Mouse (Mus musculus) CH12.LX (cell line): ENCODE measurements around the gene Arhgef25. TPM values are rescaled to one million over a fixed set of nuclear protein-coding genes. Genes with fewer than 3 reads are reported as not detected.

Source experiments
- DNase-seq: peaks from one replicate; pipeline ENCODE4 v3.0.0-alpha.2; 2013; ENCODE audit errors: extremely low read depth
- H3K27ac ChIP-seq: 2 replicates; pipeline ENCODE4 v1.5.1; 2012; ENCODE audit warnings: low read depth, mild to moderate bottlenecking, control low read depth, moderate library complexity; ENCODE audit not compliant: insufficient read depth
- H3K27me3 ChIP-seq: replicated peaks from 2 replicates; pipeline ENCODE3; 2012; ENCODE audit warnings: inconsistent platforms
- H3K36me3 ChIP-seq, 2 experiments: replicated peaks in 1 of 2; 2 replicates each; pipeline versions ENCODE3 to v1.6.1; 2012; ENCODE audit warnings: inconsistent platforms in 1 of 2, low read length in 1 of 2, mild to moderate bottlenecking in 1 of 2, mixed read lengths in 1 of 2, moderate library complexity in 1 of 2; ENCODE audit not compliant: control insufficient read depth in 1 of 2, insufficient read depth in 1 of 2
- H3K4me1 ChIP-seq, 2 experiments: 2 replicates each; pipeline ENCODE4 v1.6.1; 2012; ENCODE audit warnings: inconsistent platforms in 1 of 2, moderate library complexity in 1 of 2; ENCODE audit not compliant: insufficient read depth in 2 of 2, control insufficient read depth in 1 of 2
- H3K4me2 ChIP-seq: 2 replicates; pipeline ENCODE4 v1.6.1; 2012; ENCODE audit warnings: low read depth, mild to moderate bottlenecking, control low read depth; ENCODE audit not compliant: poor library complexity, insufficient read depth, severe bottlenecking
- H3K4me3 ChIP-seq, 3 experiments: fragments of 150-350 bp in 1 of 3; sonication (generic) in 1 of 3; replicated peaks in 1 of 3; 2 replicates each; pipeline versions ENCODE3 to v1.5.1; 2011 to 2012; ENCODE audit warnings: low read depth in 2 of 3, low read length in 2 of 3, mild to moderate bottlenecking in 2 of 3, moderate library complexity in 2 of 3, control low read depth in 1 of 3, improper control_type of control experiment in 1 of 3, inconsistent platforms in 1 of 3, mixed read lengths in 1 of 3; ENCODE audit not compliant: poor library complexity in 1 of 3
- H3K79me2 ChIP-seq: replicated peaks from 2 replicates; pipeline ENCODE4 v1.6.1; 2012; ENCODE audit warnings: mild to moderate bottlenecking, moderate library complexity; ENCODE audit not compliant: control insufficient read depth, poor library complexity, insufficient read depth, severe bottlenecking; ENCODE audit errors: extremely low read depth
- H3K9ac ChIP-seq: 2 replicates; pipeline ENCODE4 v1.6.1; 2012; ENCODE audit warnings: low read depth, mild to moderate bottlenecking, control low read depth, moderate library complexity; ENCODE audit not compliant: insufficient read depth
- H3K9me3 ChIP-seq: replicated peaks from 2 replicates; pipeline ENCODE3; 2012; ENCODE audit warnings: low read length, inconsistent platforms, mixed read lengths
- BHLHE40 ChIP-seq: IDR thresholded peaks from 2 replicates; pipeline ENCODE4 v1.6.1; 2011; ENCODE audit warnings: mild to moderate bottlenecking, low read depth, low read length, improper control_type of control experiment
- CHD2 ChIP-seq: IDR thresholded peaks from 2 replicates; pipeline ENCODE4 v1.6.1; 2011; ENCODE audit warnings: low read length, improper control_type of control experiment
- ELF1 ChIP-seq: IDR thresholded peaks from 2 replicates; pipeline ENCODE4 v1.6.1; 2014; ENCODE audit warnings: low read depth, mild to moderate bottlenecking, inconsistent platforms, low read length, improper control_type of control experiment
- EP300 ChIP-seq: IDR thresholded peaks from 2 replicates; pipeline ENCODE4 v1.6.1; 2011; ENCODE audit warnings: low read length, improper control_type of control experiment
- ETS1 ChIP-seq: conservative IDR thresholded peaks from 2 replicates; pipeline ENCODE4 v1.6.1; 2012; ENCODE audit warnings: low read depth, mild to moderate bottlenecking, inconsistent platforms, low read length, improper control_type of control experiment, moderate library complexity
- GABPA ChIP-seq: IDR thresholded peaks from 2 replicates; pipeline ENCODE4 v1.6.1; 2012; ENCODE audit warnings: low read depth, low read length, improper control_type of control experiment, inconsistent platforms; ENCODE audit not compliant: insufficient replicate concordance
- IRF4 ChIP-seq: IDR thresholded peaks from 2 replicates; pipeline ENCODE4 v1.6.1; 2014; ENCODE audit warnings: low read depth, mild to moderate bottlenecking, inconsistent platforms, low read length, improper control_type of control experiment
- JUN ChIP-seq: IDR thresholded peaks from 2 replicates; pipeline ENCODE4 v1.6.1; 2011; ENCODE audit warnings: low read depth, mild to moderate bottlenecking, low read length, improper control_type of control experiment, moderate library complexity; ENCODE audit not compliant: insufficient read depth
- JUND ChIP-seq: conservative IDR thresholded peaks from 2 replicates; pipeline ENCODE4 v1.6.1; 2011; ENCODE audit warnings: low read depth, low read length, improper control_type of control experiment
- MAFK ChIP-seq: IDR thresholded peaks from 2 replicates; pipeline ENCODE4 v1.6.1; 2011; ENCODE audit warnings: low read length, improper control_type of control experiment; ENCODE audit not compliant: insufficient replicate concordance
- MAX ChIP-seq: IDR thresholded peaks from 2 replicates; pipeline ENCODE4 v1.6.1; 2011; ENCODE audit warnings: low read length, improper control_type of control experiment
- MAZ ChIP-seq: IDR thresholded peaks from 2 replicates; pipeline ENCODE4 v1.6.1; 2012; ENCODE audit warnings: low read depth, mild to moderate bottlenecking, inconsistent platforms, low read length, improper control_type of control experiment, moderate library complexity
- MXI1 ChIP-seq: IDR thresholded peaks from 2 replicates; pipeline ENCODE4 v1.6.1; 2011; ENCODE audit warnings: mild to moderate bottlenecking, low read depth, low read length, improper control_type of control experiment
- MYC ChIP-seq: IDR thresholded peaks from 2 replicates; pipeline ENCODE4 v1.6.1; 2011; ENCODE audit warnings: low read depth, mild to moderate bottlenecking, improper control_type of control experiment, low read length
- NRF1 ChIP-seq: IDR thresholded peaks from 2 replicates; pipeline ENCODE4 v1.6.1; 2014; ENCODE audit warnings: low read depth, mild to moderate bottlenecking, inconsistent platforms, low read length, improper control_type of control experiment, moderate library complexity
- POLR2AphosphoS2 ChIP-seq: IDR thresholded peaks from 2 replicates; pipeline ENCODE4 v1.6.1; 2011; ENCODE audit warnings: low read depth, low read length, improper control_type of control experiment
- SIN3A ChIP-seq: IDR thresholded peaks from 2 replicates; pipeline ENCODE4 v1.6.1; 2012; ENCODE audit warnings: low read length, improper control_type of control experiment, inconsistent platforms
- TCF12 ChIP-seq: IDR thresholded peaks from 2 replicates; pipeline ENCODE4 v1.6.1; 2014; ENCODE audit warnings: low read depth, mild to moderate bottlenecking, inconsistent platforms, low read length, improper control_type of control experiment
- USF1 ChIP-seq: IDR thresholded peaks from 2 replicates; pipeline ENCODE4 v1.6.1; 2014; ENCODE audit warnings: low read depth, mild to moderate bottlenecking, inconsistent platforms, low read length, improper control_type of control experiment
- dilution Hi-C: fragments of 300-500 bp; cut with MboI; formaldehyde crosslinking; loops from 2 replicates; pipeline ENCODE4 v1.14.3; 2020; ENCODE audit warnings: low sequenced_read_pairs; ENCODE audit not compliant: extremely low pct_unique_long_range_greater_than_20kb, extremely low pct_ligation_motif_present
- in situ Hi-C: fragments of 300-500 bp; cut with MboI; formaldehyde crosslinking; loops from 3 replicates; pipeline ENCODE4 v1.14.3; 2019; ENCODE audit warnings: low sequenced_read_pairs, low pct_ligation_motif_present, low pct_unique_long_range_greater_than_20kb, mixed read lengths
- polyA plus RNA-seq: library from polyadenylated mRNA; unstranded; fragments of >175 nt; gene quantifications from 2 replicates; pipeline ENCODE4 v1.2.1, GENCODE M21; 2012; ENCODE audit warnings: low read depth; ENCODE audit not compliant: insufficient read length
- total RNA-seq, 2 experiments: library from RNA; depleted of rRNA; stranded (reverse); fragments of 300-350 nt in 1 of 2; fragments of >200 nt in 1 of 2; gene quantifications; 2 replicates each; pipeline ENCODE4 v1.2.3; 2012 to 2014

Gene Arhgef25
- total RNA-seq (2012; rRNA removed) (8.6 and 8.7 TPM in 2 replicates), total RNA-seq (2014; rRNA removed) (3.3 and 4.0 TPM in 2 replicates), polyA plus RNA-seq (8.3 and 11.1 TPM in 2 replicates)

DNA sequence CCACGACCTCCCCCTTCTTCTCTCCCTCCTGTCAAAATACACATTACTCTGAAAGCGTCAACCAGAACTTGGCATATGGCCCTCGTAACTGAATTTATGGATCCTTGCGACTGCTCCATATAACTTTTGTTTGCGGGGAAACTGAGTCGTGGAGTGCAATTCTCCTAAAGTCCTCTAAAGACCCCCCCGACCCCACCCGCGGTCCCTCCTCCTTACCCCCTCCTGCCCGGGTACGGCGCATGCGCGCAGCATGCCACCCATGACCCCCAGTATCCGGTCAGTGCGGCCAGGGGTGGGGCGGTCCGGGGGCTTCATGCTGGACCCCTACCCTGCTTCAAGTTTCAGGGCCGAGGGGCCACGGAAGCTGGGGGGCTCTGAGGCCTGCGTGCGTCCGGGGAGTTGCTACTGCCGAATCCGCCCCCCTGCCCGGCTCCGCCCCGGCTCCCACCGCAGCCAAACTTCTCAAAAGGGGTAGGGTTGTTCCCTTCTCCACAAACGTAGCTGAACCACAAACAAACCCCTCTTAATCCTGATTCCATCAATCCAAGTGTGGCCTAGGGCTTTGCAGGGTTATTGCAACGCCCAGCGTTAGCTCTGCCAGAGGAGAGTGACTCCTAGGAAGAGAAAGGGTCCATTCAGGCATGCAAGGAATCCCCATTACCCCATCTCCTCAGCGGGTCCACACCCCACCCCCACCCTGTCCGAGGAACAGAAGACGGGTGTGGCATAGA lies at the start of gene Arhgef25:
Gene Arhgef25 (minus strand): TSS at position 433 of the 731 bp plus-strand sequence.
- Histone ChIP-seq H3K4me3 (peak within 1 kb of the TSS in 2 of 3 experiments; percentile 68 to 76), H3K4me1 (peaks cover 0 to 33% of the 10 kb centered on the region in 2 experiments; a peak in 1 of 4 replicates)

DNA sequence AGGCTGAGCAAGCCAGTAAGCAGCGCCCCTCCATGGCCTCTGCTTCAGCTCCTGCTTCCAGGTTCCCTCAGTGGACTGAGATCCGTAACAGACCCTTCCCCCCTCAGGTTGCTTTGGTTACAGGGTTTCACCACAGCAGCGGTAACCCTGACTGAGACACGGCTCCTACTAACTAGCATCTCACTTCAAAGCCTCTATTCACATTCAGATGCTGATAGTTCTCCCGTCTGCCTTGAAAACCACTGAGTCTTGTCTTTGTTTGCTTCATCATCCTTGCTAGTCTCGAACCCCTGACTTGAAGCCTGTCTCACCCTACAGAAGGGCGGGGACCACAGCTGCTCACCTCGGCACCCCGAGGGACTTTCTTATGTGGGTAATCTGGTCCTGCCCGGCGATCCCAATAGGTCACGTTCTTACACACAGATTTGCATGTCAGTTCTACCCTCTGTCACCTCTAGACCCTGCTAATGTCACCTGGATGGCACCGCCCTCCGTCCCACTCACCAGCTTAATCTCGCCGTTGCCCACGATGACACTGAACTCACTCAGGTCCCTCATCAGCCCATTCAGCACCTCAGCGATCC lies 48.5 kb upstream of the Arhgef25 start:
- Histone ChIP-seq H3K9me3 (no peaks in the 10 kb centered on the region), H3K27me3 (peaks cover 76% of the 10 kb centered on the region)

More for the DNA sequence above, at the start of gene Arhgef25:
- TF ChIP-seq CHD2 (no peak), JUN (no peak), IRF4 (no peak), POLR2AphosphoS2 (no peak), MAFK (no peak), SIN3A (no peak), JUND (no peak)
- in situ Hi-C loops = no loop called here
- dilution Hi-C loops = no loop called here
- H3K79me2 ChIP-seq = no peaks in the 10 kb centered on the region
- H3K4me2 ChIP-seq = peak within 1 kb of the TSS; percentile 70
- H3K9ac ChIP-seq = peak within 1 kb of the TSS; percentile 45
- peaks cover 18 to 51% of the 10 kb centered on the region in 2 experiments for H3K36me3 ChIP-seq
- no peaks in the 10 kb centered on the region for H3K27me3 ChIP-seq
- no peak for DNase-seq
- no peak within 1 kb of the TSS for H3K27ac ChIP-seq
- H3K9me3 ChIP-seq = peaks cover 7% of the 10 kb centered on the region

More for the DNA sequence above, 48.5 kb upstream of the Arhgef25 start:
- in situ Hi-C loops (loop anchor here (5.0 kb wide), 1 partner anchor 41 kb away; the partner anchor contains the start of gene Dtx3), dilution Hi-C loops (no loop called here)
- Histone ChIP-seq H3K9ac (no peak overlapping the region), H3K27ac (no peak overlapping the region), H3K4me1 (peaks cover 14 to 28% of the 10 kb centered on the region in 2 experiments), H3K36me3 (no peaks in the 10 kb centered on the region), H3K79me2 (no peaks in the 10 kb centered on the region), H3K4me3 (peak overlapping the region in 1 of 3 experiments; percentile 16), H3K4me2 (peak overlapping the region; percentile 23; the same call in 1 of the 2 replicates)
- TF ChIP-seq IRF4 (peak; percentile 65), GABPA (no peak), USF1 (no peak), MAFK (peak; percentile 53; the same call in 1 of the 2 replicates), BHLHE40 (peak; percentile 96), TCF12 (peak; percentile 57; the same call in 1 of the 2 replicates), JUN (no peak), MAZ (0 out of 2 replicates have a peak, but pooled peaks have one; percentile 56), MAX (0 out of 2 replicates have a peak, but pooled peaks have one; percentile 27), MYC (0 out of 2 replicates have a peak, but pooled peaks have one; percentile 17), EP300 (peak; percentile 40; the same call in 1 of the 2 replicates), MXI1 (peak; percentile 33; the same call in 1 of the 2 replicates), ELF1 (no peak), NRF1 (0 out of 2 replicates have a peak, but pooled peaks have one; percentile 23), ETS1 (peak; percentile 66)
- DNase-seq = peak; percentile 53
